In genomic region chr19:46350168-46350932, GRCm38 (mm10) we compare ENCODE assay signal across 8 mouse cellular contexts. TPM values are rescaled to one million over a fixed set of nuclear protein-coding genes. Genes with fewer than 3 reads are reported as not detected.
DNase-seq lines count a peak whose midpoint lies in the region; ATAC-seq and TF ChIP-seq lines count a peak whose summit lies in the region.

2310034G01Rik (minus strand) TSS chr19:46350302.

- H3K4me1 ChIP-seq in neural tube, embryonic 11.5 days (ENCODE audit: control insufficient read depth, insufficient read depth, low read length) = peaks cover 4% of the 10 kb centered on the region
- peaks cover 5% of the 10 kb centered on the region; the same call in 1 of the 2 replicates for H3K4me1 ChIP-seq in forebrain, embryonic 14.5 days (ENCODE audit: control insufficient read depth, insufficient read depth, low read length)
- H3K4me1 ChIP-seq in liver, embryonic 14.5 days (replicated peaks; ENCODE audit: control insufficient read depth in 2 of 2, insufficient read depth in 2 of 2, low read length in 1 of 2) = peaks cover 3 to 17% of the 10 kb centered on the region in 2 experiments
- peaks cover 27% of the 10 kb centered on the region for H3K4me1 ChIP-seq in neural tube, embryonic 15.5 days

- no peak for TF ChIP-seq CTCF in liver, embryonic 14.5 days (IDR thresholded peaks at IDR 0.05; ENCODE audit: low read depth)

- H3K27ac ChIP-seq in neural tube, embryonic 11.5 days (ENCODE audit: low read depth, low read length) = 0 out of 2 replicates have a peak within 1 kb of the TSS, but pooled peaks have one; percentile 54
- peak within 1 kb of the TSS; percentile 86 for H3K27ac ChIP-seq in forebrain, embryonic 14.5 days (ENCODE audit: low read depth, low read length)
- H3K27ac ChIP-seq in liver, embryonic 14.5 days = no peak within 1 kb of the TSS
- H3K27ac ChIP-seq in neural tube, embryonic 15.5 days (replicated peaks) = peak within 1 kb of the TSS; percentile 92

- H3K36me3 ChIP-seq in neural tube, embryonic 11.5 days (ENCODE audit: control insufficient read depth, insufficient read depth, low read length) = no peaks in the 10 kb centered on the region
- no peaks in the 10 kb centered on the region for H3K36me3 ChIP-seq in forebrain, embryonic 14.5 days (ENCODE audit: control insufficient read depth, insufficient read depth, low read length)
- no peaks in the 10 kb centered on the region for H3K36me3 ChIP-seq in liver, embryonic 14.5 days (replicated peaks; ENCODE audit: control insufficient read depth, insufficient read depth, low read depth)
- H3K36me3 ChIP-seq in neural tube, embryonic 15.5 days = no peaks in the 10 kb centered on the region

- peak within 1 kb of the TSS; percentile 61 for H3K9ac ChIP-seq in neural tube, embryonic 11.5 days (ENCODE audit: low read length)
- H3K9ac ChIP-seq in forebrain, embryonic 14.5 days (ENCODE audit: low read length) = peak within 1 kb of the TSS; percentile 81
- H3K9ac ChIP-seq in liver, embryonic 14.5 days (replicated peaks) = peak within 1 kb of the TSS; percentile 59
- peak within 1 kb of the TSS; percentile 75 for H3K9ac ChIP-seq in neural tube, embryonic 15.5 days (replicated peaks)

- 64% methylated on average over 10 of the region's 10 CpGs for WGBS in neural tube, embryonic 11.5 days
- 54% methylated on average over 10 of the region's 10 CpGs for whole genome bisulfite sequencing in forebrain, embryonic 14.5 days
- 49% methylated on average over 10 of the region's 10 CpGs for WGBS in liver, embryonic 14.5 days (ENCODE audit: insufficient replicate concordance)
- WGBS in neural tube, embryonic 15.5 days = 56% methylated on average over 10 of the region's 10 CpGs

- H3K4me3 ChIP-seq in neural tube, embryonic 11.5 days (ENCODE audit: low read depth, low read length) = peak within 1 kb of the TSS; percentile 48
- peak within 1 kb of the TSS; percentile 65 for H3K4me3 ChIP-seq in forebrain, embryonic 14.5 days (ENCODE audit: low read depth, low read length)
- peak within 1 kb of the TSS; percentile 59 to 61 for H3K4me3 ChIP-seq in liver, embryonic 14.5 days (ENCODE audit: insufficient read depth in 1 of 2, low read depth in 2 of 2, low read length in 2 of 2)
- H3K4me3 ChIP-seq in neural tube, embryonic 15.5 days (replicated peaks) = peak within 1 kb of the TSS; percentile 60

- no peak for TF ChIP-seq EP300 in liver, embryonic 14.5 days (IDR thresholded peaks at IDR 0.05; ENCODE audit: low read depth)

- H3K4me2 ChIP-seq in neural tube, embryonic 11.5 days (ENCODE audit: low read depth) = peak within 1 kb of the TSS; percentile 73
- H3K4me2 ChIP-seq in forebrain, embryonic 14.5 days (ENCODE audit: low read length) = peak within 1 kb of the TSS; percentile 95
- H3K4me2 ChIP-seq in liver, embryonic 14.5 days (ENCODE audit: low read depth) = peak within 1 kb of the TSS; percentile 73
- H3K4me2 ChIP-seq in neural tube, embryonic 15.5 days = peak within 1 kb of the TSS; percentile 73

- DNase-seq in neural tube, embryonic 11.5 days (ENCODE audit: low spot score) = no peak
- no peak for DNase-seq in neural tube, embryonic 10.5 days (ENCODE audit: extremely low spot score, low spot score)
- DNase-seq in forebrain, embryonic 14.5 days (ENCODE audit: low spot score) = no peak
- no peak for DNase-seq in liver, embryonic 14.5 days (ENCODE audit: low read depth in 3 of 3, low spot score in 3 of 3)
- DNase-seq in thymus, postnatal 0 days (ENCODE audit: low spot score) = no peak
- DNase-seq in urinary bladder, adult 2 months (ENCODE audit: low spot score) = no peak
- DNase-seq in T-cell, adult 2 months (ENCODE audit: low spot score) = no peak

- H3K9me3 ChIP-seq in neural tube, embryonic 11.5 days (ENCODE audit: control insufficient read depth, low read length) = no peaks in the 10 kb centered on the region
- no peaks in the 10 kb centered on the region for H3K9me3 ChIP-seq in forebrain, embryonic 14.5 days (replicated peaks; ENCODE audit: control insufficient read depth, low read length)
- H3K9me3 ChIP-seq in liver, embryonic 14.5 days (ENCODE audit: control insufficient read depth, low read length) = no peaks in the 10 kb centered on the region
- no peaks in the 10 kb centered on the region for H3K9me3 ChIP-seq in neural tube, embryonic 15.5 days (replicated peaks)

- H3K27me3 ChIP-seq in neural tube, embryonic 11.5 days (ENCODE audit: control insufficient read depth, insufficient read depth, low read length) = peaks cover 11% of the 10 kb centered on the region
- no peaks in the 10 kb centered on the region; the same call in 1 of the 2 replicates for H3K27me3 ChIP-seq in forebrain, embryonic 14.5 days (replicated peaks; ENCODE audit: control insufficient read depth, insufficient read depth, low read length)
- peaks cover 5% of the 10 kb centered on the region; the same call in 1 of the 2 replicates for H3K27me3 ChIP-seq in liver, embryonic 14.5 days (ENCODE audit: control insufficient read depth, insufficient read depth, low read length)
- 0 out of 2 replicates have a peak, but pooled peaks cover 3% of the 10 kb centered on the region for H3K27me3 ChIP-seq in neural tube, embryonic 15.5 days (replicated peaks)

- no peak for ATAC-seq in neural tube, embryonic 11.5 days (ENCODE audit: insufficient read depth, low FRiP score, low TSS enrichment)
- ATAC-seq in forebrain, embryonic 14.5 days = no peak
- no peak for ATAC-seq in liver, embryonic 14.5 days (ENCODE audit: insufficient read depth)
- no peak for ATAC-seq in neural tube, embryonic 15.5 days (ENCODE audit: low FRiP score)

RNA-seq across cellular contexts. Expression of gene 2310034G01Rik, which starts in this region (rescaled TPM):
- 1.2 and 2.4 TPM in 2 replicates for polyA plus RNA-seq in neural tube, embryonic 11.5 days (2014; fragmentation: Nextera tagmentation; extraction: Ambion mirVana)
- polyA plus RNA-seq in forebrain, embryonic 14.5 days (2014; fragmentation: Nextera tagmentation; extraction: Ambion mirVana) = 1.8 and 2.2 TPM in 2 replicates
- 0.17 and 0.21 TPM in 2 replicates for polyA plus RNA-seq in liver, embryonic 14.5 days (2012; rRNA removed)
- 0.16 and 0.74 TPM in 2 replicates for polyA plus RNA-seq in liver, embryonic 14.5 days (2014; fragmentation: Nextera tagmentation; extraction: Ambion mirVana)
- 2.4 and 2.7 TPM in 2 replicates for polyA plus RNA-seq in neural tube, embryonic 15.5 days (2015; fragmentation: Nextera tagmentation; extraction: Ambion mirVana)
- polyA plus RNA-seq in thymus, postnatal 0 days (2015; fragmentation: Nextera tagmentation; extraction: Ambion mirVana) = 1.1 and 1.5 TPM in 2 replicates
- polyA plus RNA-seq in urinary bladder, adult 2 months (2012; rRNA removed) = 2.4 and 3.0 TPM in 2 replicates
